Mouse (Mus musculus): ENCODE results near the gene Xab2. TPM values are rescaled to one million over a fixed set of nuclear protein-coding genes. Genes with fewer than 3 reads are reported as not detected.

The Xab2 gene
- 25.4 and 25.7 TPM in 2 replicates for polyA plus RNA-seq (2015; fragmentation: Nextera tagmentation; extraction: Ambion mirVana)

GRCm38 (mm10) chr8:3621199-3621970, at the start of gene Xab2, which contains the start of gene Pet100:
Gene Xab2, minus strand, starts transcription at chr8:3621316.
Gene Pet100, plus strand, starts transcription at chr8:3621548.
- peaks cover 17% of the 10 kb centered on the region for H3K36me3 ChIP-seq (ENCODE audit: control insufficient read depth, insufficient read depth)
- peaks cover 17% of the 10 kb centered on the region for H3K4me1 ChIP-seq (ENCODE audit: control insufficient read depth, low read depth, low read length)

GRCm38 (mm10) chr8:3670388-3670787, 49.3 kb upstream of the Xab2 start:
- Histone ChIP-seq H3K9me3 (replicated peaks; ENCODE audit: control insufficient read depth, low read length) (no peaks in the 10 kb centered on the region), H3K9ac (ENCODE audit: low read depth, low read length) (no peak overlapping the region), H3K27me3 (ENCODE audit: control insufficient read depth, insufficient read depth, low read depth, low read length) (no peaks in the 10 kb centered on the region), H3K4me2 (ENCODE audit: low read depth, low read length) (no peak overlapping the region), H3K36me3 (ENCODE audit: control insufficient read depth, insufficient read depth) (no peaks in the 10 kb centered on the region), H3K27ac (ENCODE audit: low read length) (no peak overlapping the region), H3K4me3 (ENCODE audit: low read depth, low read length) (no peak overlapping the region), H3K4me1 (ENCODE audit: control insufficient read depth, low read depth, low read length) (peaks cover 4% of the 10 kb centered on the region; the same call in 1 of the 2 replicates)
- WGBS (ENCODE audit: insufficient replicate concordance), result 36% methylated on average over 2 of the region's 2 CpGs
- ATAC-seq (ENCODE audit: low read depth), result no peak

More at GRCm38 (mm10) chr8:3621199-3621970, at the start of gene Xab2, which contains the start of gene Pet100:
- Histone ChIP-seq H3K27me3 (ENCODE audit: control insufficient read depth, insufficient read depth, low read depth, low read length) (no peaks in the 10 kb centered on the region), H3K4me3 (ENCODE audit: low read depth, low read length) (peak within 1 kb of the TSS; percentile 89), H3K9ac (ENCODE audit: low read depth, low read length) (peak within 1 kb of the TSS; percentile 79), H3K4me2 (ENCODE audit: low read depth, low read length) (peak within 1 kb of the TSS; percentile 85), H3K9me3 (replicated peaks; ENCODE audit: control insufficient read depth, low read length) (no peaks in the 10 kb centered on the region), H3K27ac (ENCODE audit: low read length) (peak within 1 kb of the TSS; percentile 47)
- WGBS (ENCODE audit: insufficient replicate concordance), result under 1% methylated on average over 37 of the region's 37 CpGs
- peak; percentile 99 for ATAC-seq (ENCODE audit: low read depth)

- WGBS (ENCODE audit: insufficient replicate concordance), result 49% methylated on average over 6 of the region's 6 CpGs
- H3K36me3 ChIP-seq (ENCODE audit: control insufficient read depth, insufficient read depth), result no peaks in the 10 kb centered on the region
- H3K27ac ChIP-seq (ENCODE audit: low read length), result peak within 1 kb of the TSS; percentile 60
- H3K4me3 ChIP-seq (ENCODE audit: low read depth, low read length), result peak within 1 kb of the TSS; percentile 19
- H3K27me3 ChIP-seq (ENCODE audit: control insufficient read depth, insufficient read depth, low read depth, low read length), result no peaks in the 10 kb centered on the region
- no peak for ATAC-seq (ENCODE audit: low read depth)
- H3K9ac ChIP-seq (ENCODE audit: low read depth, low read length), result no peak within 1 kb of the TSS
- no peaks in the 10 kb centered on the region for H3K4me1 ChIP-seq (ENCODE audit: control insufficient read depth, low read depth, low read length)
- H3K4me2 ChIP-seq (ENCODE audit: low read depth, low read length), result no peak within 1 kb of the TSS
- H3K9me3 ChIP-seq (replicated peaks; ENCODE audit: control insufficient read depth, low read length), result no peaks in the 10 kb centered on the region
These were observed 44.4 kb upstream of the Xab2 start, which contains the start of gene Mcemp1 for GRCm38 (mm10) chr8:3665507-3665906. Gene Mcemp1, plus strand, starts transcription at chr8:3665754.

- Histone ChIP-seq H3K4me2 (ENCODE audit: low read depth, low read length) (no peak overlapping the region), H3K9me3 (replicated peaks; ENCODE audit: control insufficient read depth, low read length) (no peaks in the 10 kb centered on the region)
- ATAC-seq (ENCODE audit: low read depth), result peak; percentile 65
These were observed 43.3 kb upstream of the Xab2 start for GRCm38 (mm10) chr8:3664405-3664804.

GRCm38 (mm10) chr8:3660889-3661288, 39.8 kb upstream of the Xab2 start:
- Histone ChIP-seq H3K4me1 (ENCODE audit: control insufficient read depth, low read depth, low read length) (no peaks in the 10 kb centered on the region), H3K9ac (ENCODE audit: low read depth, low read length) (no peak overlapping the region), H3K9me3 (replicated peaks; ENCODE audit: control insufficient read depth, low read length) (no peaks in the 10 kb centered on the region), H3K27me3 (ENCODE audit: control insufficient read depth, insufficient read depth, low read depth, low read length) (no peaks in the 10 kb centered on the region), H3K4me2 (ENCODE audit: low read depth, low read length) (no peak overlapping the region), H3K27ac (ENCODE audit: low read length) (no peak overlapping the region), H3K4me3 (ENCODE audit: low read depth, low read length) (no peak overlapping the region), H3K36me3 (ENCODE audit: control insufficient read depth, insufficient read depth) (no peaks in the 10 kb centered on the region)
- peak; percentile 19; the same call in 1 of the 2 replicates for ATAC-seq (ENCODE audit: low read depth)
- WGBS (ENCODE audit: insufficient replicate concordance), result 31% methylated on average over 8 of the region's 8 CpGs

More at GRCm38 (mm10) chr8:3664405-3664804, 43.3 kb upstream of the Xab2 start:
- WGBS (ENCODE audit: insufficient replicate concordance), result 22% methylated on average over 5 of the region's 5 CpGs
- no peaks in the 10 kb centered on the region for H3K27me3 ChIP-seq (ENCODE audit: control insufficient read depth, insufficient read depth, low read depth, low read length)
- no peak overlapping the region for H3K4me3 ChIP-seq (ENCODE audit: low read depth, low read length)
- no peak overlapping the region for H3K9ac ChIP-seq (ENCODE audit: low read depth, low read length)
- no peaks in the 10 kb centered on the region for H3K4me1 ChIP-seq (ENCODE audit: control insufficient read depth, low read depth, low read length)
- H3K27ac ChIP-seq (ENCODE audit: low read length), result no peak overlapping the region; the same call in 1 of the 2 replicates
- no peaks in the 10 kb centered on the region for H3K36me3 ChIP-seq (ENCODE audit: control insufficient read depth, insufficient read depth)

- no peak overlapping the region for H3K9ac ChIP-seq (ENCODE audit: low read depth, low read length)
- H3K9me3 ChIP-seq (replicated peaks; ENCODE audit: control insufficient read depth, low read length), result no peaks in the 10 kb centered on the region
- WGBS (ENCODE audit: insufficient replicate concordance), result 21% methylated on average over 7 of the region's 7 CpGs
- no peaks in the 10 kb centered on the region for H3K4me1 ChIP-seq (ENCODE audit: control insufficient read depth, low read depth, low read length)
- H3K36me3 ChIP-seq (ENCODE audit: control insufficient read depth, insufficient read depth), result no peaks in the 10 kb centered on the region
- ATAC-seq (ENCODE audit: low read depth), result no peak
- no peak overlapping the region for H3K4me2 ChIP-seq (ENCODE audit: low read depth, low read length)
- no peaks in the 10 kb centered on the region for H3K27me3 ChIP-seq (ENCODE audit: control insufficient read depth, insufficient read depth, low read depth, low read length)
- H3K4me3 ChIP-seq (ENCODE audit: low read depth, low read length), result no peak overlapping the region
- H3K27ac ChIP-seq (ENCODE audit: low read length), result no peak overlapping the region
These were observed 35.7 kb upstream of the Xab2 start for GRCm38 (mm10) chr8:3656725-3657381.

GRCm38 (mm10) chr8:3655526-3655925, 34.4 kb upstream of the Xab2 start, which contains the start of gene Retn:
Gene Retn, plus strand, starts transcription at chr8:3655770.
- WGBS (ENCODE audit: insufficient replicate concordance), result 58% methylated on average over 3 of the region's 3 CpGs
- no peak for ATAC-seq (ENCODE audit: low read depth)
- Histone ChIP-seq H3K4me1 (ENCODE audit: control insufficient read depth, low read depth, low read length) (no peaks in the 10 kb centered on the region), H3K4me2 (ENCODE audit: low read depth, low read length) (no peak within 1 kb of the TSS), H3K27ac (ENCODE audit: low read length) (no peak within 1 kb of the TSS), H3K36me3 (ENCODE audit: control insufficient read depth, insufficient read depth) (no peaks in the 10 kb centered on the region), H3K9ac (ENCODE audit: low read depth, low read length) (no peak within 1 kb of the TSS), H3K27me3 (ENCODE audit: control insufficient read depth, insufficient read depth, low read depth, low read length) (no peaks in the 10 kb centered on the region), H3K4me3 (ENCODE audit: low read depth, low read length) (no peak within 1 kb of the TSS), H3K9me3 (replicated peaks; ENCODE audit: control insufficient read depth, low read length) (no peaks in the 10 kb centered on the region)

GRCm38 (mm10) chr8:3654726-3655508, 33.8 kb upstream of the Xab2 start:
- ATAC-seq (ENCODE audit: low read depth), result no peak
- no peak overlapping the region for H3K4me3 ChIP-seq (ENCODE audit: low read depth, low read length)

More at GRCm38 (mm10) chr8:3654726-3655508, 33.8 kb upstream of the Xab2 start:
- H3K9ac ChIP-seq (ENCODE audit: low read depth, low read length), result no peak overlapping the region
- no peaks in the 10 kb centered on the region for H3K9me3 ChIP-seq (replicated peaks; ENCODE audit: control insufficient read depth, low read length)
- no peaks in the 10 kb centered on the region for H3K27me3 ChIP-seq (ENCODE audit: control insufficient read depth, insufficient read depth, low read depth, low read length)
- no peaks in the 10 kb centered on the region for H3K36me3 ChIP-seq (ENCODE audit: control insufficient read depth, insufficient read depth)
- no peak overlapping the region for H3K4me2 ChIP-seq (ENCODE audit: low read depth, low read length)
- no peak overlapping the region for H3K27ac ChIP-seq (ENCODE audit: low read length)
- 68% methylated on average over 11 of the region's 11 CpGs for WGBS (ENCODE audit: insufficient replicate concordance)
- H3K4me1 ChIP-seq (ENCODE audit: control insufficient read depth, low read depth, low read length), result no peaks in the 10 kb centered on the region

All from liver, embryonic 16.5 days (tissue).